Mouse (Mus musculus): ENCODE data around the gene Gm29776.

Gm29776 gene

GRCm38 (mm10) chr14:54709054-54709453, 10.4 kb upstream of the Gm29776 start:
- no peak for DNase-seq (ENCODE audit: low spot score)

GRCm38 (mm10) chr14:54706589-54707320, 8.1 kb upstream of the Gm29776 start:
- DNase-seq (ENCODE audit: low spot score) = peak; percentile 3

GRCm38 (mm10) chr14:54705844-54706243, 7.2 kb upstream of the Gm29776 start:
- no peak for DNase-seq (ENCODE audit: low spot score)

- DNase-seq (ENCODE audit: low spot score) = no peak
These were observed 4.6 kb upstream of the Gm29776 start for GRCm38 (mm10) chr14:54703207-54703606.

GRCm38 (mm10) chr14:54701298-54701697, 2.7 kb upstream of the Gm29776 start:
- DNase-seq (ENCODE audit: low spot score) = peak; percentile 85

DNA sequence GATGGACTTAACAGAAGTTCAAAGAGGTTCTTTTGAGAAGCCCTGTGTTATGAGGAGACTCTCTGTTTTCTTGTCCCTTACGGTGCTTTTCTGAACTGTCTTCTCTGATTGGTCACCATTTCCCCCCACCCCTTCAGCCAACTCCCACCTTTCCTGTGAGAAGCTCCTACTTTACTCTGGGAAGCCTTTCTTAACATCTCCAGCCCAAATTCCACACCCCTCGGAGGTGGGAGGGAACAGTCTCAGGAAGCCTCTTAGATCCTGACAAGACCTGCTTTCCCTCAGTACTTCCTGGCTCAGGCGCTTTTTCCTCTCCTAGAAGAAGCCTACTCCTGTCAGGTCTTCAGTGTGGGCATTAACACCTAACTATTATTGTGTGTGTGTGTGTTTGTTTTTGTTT, 953 bp upstream of the Gm29776 start:
- DNase-seq (ENCODE audit: low spot score) = no peak

DNA sequence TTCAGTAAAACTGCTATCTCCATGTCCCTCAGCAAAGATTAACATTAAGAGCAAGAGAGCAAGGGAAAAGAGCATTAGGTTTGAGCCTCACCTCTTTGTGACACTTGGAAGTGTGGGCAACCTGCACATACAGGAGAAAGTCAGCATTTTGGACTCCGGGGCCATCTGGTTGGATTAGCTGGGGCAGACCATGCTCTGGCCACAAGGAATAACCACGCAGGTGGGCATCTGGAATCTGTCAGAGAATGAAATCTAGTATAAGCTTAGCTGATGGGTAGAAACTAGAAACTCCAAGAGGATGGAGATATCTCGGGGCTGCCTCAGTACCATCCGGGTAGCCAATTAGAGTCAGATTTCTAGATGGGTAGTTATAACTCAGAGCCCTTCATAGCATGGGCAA, 1.9 kb downstream of the Gm29776 start:
- DNase-seq (ENCODE audit: low spot score) = no peak

DNA sequence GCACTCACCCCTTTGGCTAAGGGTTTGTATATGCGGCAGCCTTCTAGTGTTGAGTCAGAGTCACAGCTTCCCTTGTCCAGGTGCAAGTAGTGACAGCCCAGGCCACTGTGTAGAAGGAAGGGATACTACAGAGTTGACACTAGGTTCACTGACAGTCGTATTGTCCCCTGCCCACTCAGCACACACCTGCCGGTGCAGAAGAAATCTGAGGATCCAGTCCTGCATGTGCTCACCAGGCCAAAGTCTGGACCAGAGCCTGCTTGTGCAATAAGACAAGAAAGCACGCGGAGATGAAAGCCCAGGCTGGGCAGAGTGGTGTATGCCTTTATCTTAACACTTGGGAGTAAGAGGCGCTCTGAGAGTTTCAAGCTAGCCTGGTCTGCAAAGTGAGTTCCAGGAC, 3.6 kb downstream of the Gm29776 start:
- no peak for DNase-seq (ENCODE audit: low spot score)

DNA sequence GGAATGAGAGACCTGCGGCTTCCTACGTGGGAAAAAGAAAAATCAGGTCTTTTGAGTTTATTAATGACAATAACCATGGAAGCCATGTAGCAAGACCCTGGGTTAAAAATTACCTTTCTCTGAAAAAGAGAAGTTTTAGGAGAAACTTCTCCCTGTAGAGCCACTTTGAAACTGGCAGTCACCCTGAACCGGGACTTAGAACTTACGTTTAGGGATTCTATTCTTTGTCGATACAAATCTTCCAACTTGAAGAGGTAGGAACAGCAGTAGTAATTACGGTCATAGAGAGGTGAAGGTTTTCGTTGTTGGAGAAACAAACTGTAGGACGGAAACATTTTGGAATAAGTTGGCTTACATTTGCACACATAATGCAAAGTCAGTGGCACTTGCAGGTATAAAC, 11.4 kb downstream of the Gm29776 start:
- DNase-seq (ENCODE audit: low spot score) = no peak

GRCm38 (mm10) chr14:54686522-54687143, 12.0 kb downstream of the Gm29776 start, which contains the start of gene Acin1:
Gene Acin1, minus strand, starts transcription at chr14:54686931.
- DNase-seq (ENCODE audit: low spot score) = peak; percentile 100

DNA sequence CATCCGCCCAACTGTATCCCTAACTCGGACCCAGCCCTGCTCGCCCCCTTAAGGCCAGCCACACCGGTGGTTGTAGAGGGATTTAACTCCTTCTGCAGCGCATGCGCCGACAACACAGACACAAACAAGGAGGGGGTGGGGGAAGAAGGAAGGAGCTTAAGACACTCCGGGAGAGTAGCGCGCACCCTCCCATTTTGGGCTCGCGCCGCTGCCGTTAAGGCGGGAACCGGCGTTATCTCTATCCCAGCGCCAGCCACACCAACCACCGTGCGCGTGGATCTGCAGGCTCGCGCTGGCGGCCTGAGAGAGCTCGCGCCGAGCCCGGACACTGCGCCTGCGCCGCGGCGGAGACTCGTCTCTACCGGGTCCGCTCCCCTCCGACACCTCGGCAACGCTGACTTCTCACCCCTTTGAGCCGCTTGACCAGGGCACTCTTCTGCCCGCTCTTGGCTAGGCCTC, 12.5 kb downstream of the Gm29776 start, which contains the start of gene 1700123O20Rik:
TSS of gene 1700123O20Rik (plus strand) at position 154 of the 459 bp plus-strand sequence.
- peak; percentile 94 for DNase-seq (ENCODE audit: low spot score)

DNA sequence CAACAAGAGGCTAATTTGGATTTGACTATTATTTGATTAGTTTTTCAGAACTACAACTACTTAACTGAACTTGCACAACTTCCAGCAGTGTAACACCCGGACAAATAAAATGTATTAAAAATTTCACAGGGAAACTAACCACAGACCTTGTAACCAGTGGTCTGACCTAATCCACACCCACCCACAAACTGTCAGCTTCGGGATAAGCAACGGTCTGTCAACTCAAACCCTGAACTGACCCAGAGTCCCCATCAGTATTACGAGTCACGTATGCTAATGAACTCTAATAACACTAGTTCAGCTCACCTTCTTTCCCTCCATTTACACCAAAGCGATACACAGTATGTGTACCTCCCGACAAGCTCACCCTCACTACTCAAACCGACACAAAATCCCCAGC, 13.2 kb downstream of the Gm29776 start:
- no peak for DNase-seq (ENCODE audit: low spot score)

GRCm38 (mm10) chr14:54682396-54682795, 16.2 kb downstream of the Gm29776 start:
- no peak for DNase-seq (ENCODE audit: low spot score)

DNA sequence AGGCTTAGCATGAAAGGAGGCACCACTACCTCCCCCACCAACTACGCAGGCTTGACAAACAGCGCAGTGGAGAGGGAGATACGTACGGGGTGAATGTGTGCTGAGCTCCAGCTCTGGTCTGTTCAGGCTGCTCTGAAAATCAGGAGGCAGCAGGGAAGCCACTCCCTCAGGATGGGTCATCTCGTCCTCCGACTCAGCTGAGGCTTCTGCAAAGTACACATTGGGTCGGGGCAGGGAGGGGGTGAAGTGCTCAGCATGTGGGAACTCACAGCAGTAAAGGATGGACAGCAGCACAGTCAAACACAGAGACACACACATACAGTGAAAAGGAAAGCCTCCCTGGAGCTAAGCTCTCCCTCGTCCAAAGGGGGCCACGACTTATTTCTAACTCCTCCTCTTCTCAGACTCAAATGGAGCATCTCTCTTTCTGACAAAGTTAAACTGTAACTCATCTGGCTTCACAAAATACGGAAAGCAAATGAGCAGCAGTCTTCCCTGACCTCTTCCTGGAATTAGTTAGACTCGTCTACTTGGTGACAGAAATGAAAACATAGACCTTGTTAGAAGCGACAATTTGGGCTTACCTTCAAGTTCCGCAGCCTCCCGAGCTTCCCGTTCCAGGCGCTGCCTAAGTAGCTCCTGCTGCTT, 19.9 kb downstream of the Gm29776 start:
- no peak for DNase-seq (ENCODE audit: low spot score)

GRCm38 (mm10) chr14:54676290-54676689, 22.3 kb downstream of the Gm29776 start:
- no peak for DNase-seq (ENCODE audit: low spot score)

DNA sequence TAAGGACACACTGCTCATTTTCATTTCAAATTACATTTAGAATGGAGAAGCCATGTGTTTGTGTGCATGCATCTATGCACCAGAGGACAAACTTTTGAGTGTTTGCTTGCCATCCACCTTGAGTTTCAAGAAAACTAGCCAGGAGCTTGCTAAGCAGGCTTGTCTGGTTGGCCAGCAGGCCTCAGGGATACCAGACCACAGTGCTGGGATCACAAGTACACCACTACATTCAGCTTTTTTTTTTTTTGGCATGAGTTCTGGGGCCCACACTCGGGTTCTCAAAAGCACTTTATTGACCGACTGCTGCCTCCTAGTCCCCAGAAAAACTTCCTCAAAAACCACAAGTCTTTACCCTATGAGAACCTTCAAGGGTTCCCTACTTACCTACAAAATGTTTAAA, 24.3 kb downstream of the Gm29776 start:
- DNase-seq (ENCODE audit: low spot score) = no peak

GRCm38 (mm10) chr14:54669381-54669780, 29.3 kb downstream of the Gm29776 start:
- DNase-seq (ENCODE audit: low spot score) = peak; percentile 64

- no peak for DNase-seq (ENCODE audit: low spot score)
These were observed 34.0 kb downstream of the Gm29776 start for GRCm38 (mm10) chr14:54664477-54665222.

DNA sequence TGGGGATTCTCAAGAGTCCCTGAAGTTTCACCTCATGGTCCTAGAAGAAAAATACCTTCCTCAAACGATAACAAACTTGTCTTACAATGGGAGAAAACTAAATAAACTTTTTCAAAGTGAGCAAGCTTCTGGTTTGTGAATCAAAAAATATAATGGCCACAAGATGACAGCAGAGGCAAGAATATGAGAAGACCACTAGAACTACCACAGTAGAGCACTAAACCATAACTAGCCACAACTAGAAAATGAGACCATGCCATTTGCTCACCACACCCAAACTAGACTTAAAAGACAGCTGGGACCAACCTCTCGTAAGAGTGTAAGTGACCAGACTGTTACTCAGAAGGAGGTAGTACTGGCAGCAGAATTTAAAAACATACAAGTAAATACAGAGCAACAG, 38.6 kb downstream of the Gm29776 start:
- DNase-seq (ENCODE audit: low spot score) = no peak

DNA sequence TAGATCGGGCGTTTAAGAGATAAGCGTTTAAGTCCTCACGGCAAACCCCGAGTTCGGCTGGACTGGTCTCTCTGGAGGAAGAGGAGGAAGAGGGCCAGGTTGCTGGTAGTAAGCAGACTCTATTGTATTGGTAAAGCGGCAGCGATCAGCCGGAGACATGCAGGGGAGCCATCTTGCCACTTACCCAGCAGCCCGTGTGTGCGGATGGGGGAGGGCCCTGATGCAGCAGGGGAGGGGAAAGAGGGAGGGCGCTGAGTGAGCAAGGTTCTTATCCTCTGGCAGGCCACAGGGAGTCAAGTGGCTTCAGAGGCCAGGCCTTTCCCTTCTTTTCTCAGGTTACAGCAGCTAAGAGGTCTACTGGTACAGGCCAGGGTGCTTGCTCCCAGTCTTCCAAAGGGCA, 45.1 kb downstream of the Gm29776 start:
- DNase-seq (ENCODE audit: low spot score) = peak; percentile 95

- peak; percentile 40 for DNase-seq (ENCODE audit: low spot score)
These were observed 45.8 kb downstream of the Gm29776 start for GRCm38 (mm10) chr14:54652787-54653186.

DNA sequence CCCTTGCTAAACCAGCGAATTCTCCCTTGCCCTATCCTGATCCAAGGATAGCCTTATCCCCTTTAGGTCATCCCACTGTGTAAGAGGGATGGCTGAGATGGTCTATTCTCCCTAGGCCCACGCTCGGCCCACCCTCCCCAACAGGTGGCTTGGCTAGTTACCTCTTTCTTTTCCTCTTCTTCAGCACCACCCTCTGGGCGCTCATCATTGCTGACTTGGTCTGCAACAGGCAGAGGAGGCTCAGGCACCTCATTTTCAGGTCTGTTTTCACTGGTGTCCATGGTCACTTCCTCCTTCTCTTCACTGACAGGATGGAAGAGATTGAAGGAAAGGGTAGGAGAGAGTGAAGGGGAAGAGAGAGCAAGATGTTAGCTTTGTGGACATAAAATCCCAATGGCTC, 47.1 kb downstream of the Gm29776 start:
- no peak for DNase-seq (ENCODE audit: low spot score)

Measured in embryo, embryonic 10.5 days (tissue).